Mouse (Mus musculus) 416B (cell line): ENCODE results near the gene Gm13271.
"Not testable (repeated sequence)": the region's sequence is repeated elsewhere in the genome, so short reads cannot be mapped to it uniquely, and the experiment has no call there.

ENCODE experiments used
- DNase-seq: peaks from one replicate; pipeline ENCODE4 v3.0.0; 2011; ENCODE audit warnings: low read depth

Gm13271 gene

DNA sequence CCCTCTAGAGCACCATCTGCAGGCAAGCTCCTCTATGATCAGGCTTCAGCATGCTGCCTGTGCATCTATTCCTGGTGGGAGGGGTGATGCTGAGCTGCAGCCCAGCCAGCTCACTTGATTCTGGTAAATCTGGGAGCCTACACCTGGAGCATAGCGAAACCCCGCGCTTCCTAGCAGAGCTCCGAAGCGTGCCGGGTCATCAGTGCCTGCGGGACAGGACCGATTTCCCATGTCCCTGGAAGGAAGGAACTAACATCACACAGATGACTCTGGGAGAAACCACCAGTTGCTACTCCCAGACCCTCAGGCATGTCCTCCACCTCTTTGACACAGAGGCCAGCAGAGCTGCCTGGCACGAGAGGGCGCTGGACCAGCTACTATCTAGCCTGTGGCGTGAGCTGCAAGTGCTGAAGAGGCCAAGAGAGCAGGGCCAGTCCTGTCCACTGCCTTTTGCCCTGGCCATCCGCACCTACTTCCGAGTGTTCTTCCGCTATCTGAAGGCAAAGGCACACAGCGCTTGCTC, at the start of gene Gm13271:
Gene Gm13271, plus strand, starts transcription at position 51 of the 523 bp plus-strand sequence.
- DNase-seq: not testable (repeated sequence)

DNA sequence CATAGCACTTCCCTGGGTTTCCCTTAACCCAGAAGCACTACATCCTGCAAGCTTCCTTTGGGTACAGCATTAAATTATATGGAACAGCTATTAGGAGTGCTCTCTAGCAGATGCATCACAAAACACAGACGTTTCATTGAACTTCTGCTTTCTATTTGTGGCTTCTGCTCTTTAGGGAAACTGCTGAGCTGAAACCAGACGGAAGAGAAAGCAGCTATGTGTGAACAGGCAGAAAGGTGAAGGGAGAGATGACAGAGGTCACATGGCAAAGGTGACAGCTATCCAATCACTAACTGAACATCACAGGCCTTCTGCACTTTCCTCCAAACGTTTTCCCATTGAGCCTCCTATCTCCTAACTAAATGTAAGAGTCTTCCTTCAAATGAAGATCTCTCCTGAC, 48.7 kb upstream of the Gm13271 start:
- DNase-seq: no peak

DNA sequence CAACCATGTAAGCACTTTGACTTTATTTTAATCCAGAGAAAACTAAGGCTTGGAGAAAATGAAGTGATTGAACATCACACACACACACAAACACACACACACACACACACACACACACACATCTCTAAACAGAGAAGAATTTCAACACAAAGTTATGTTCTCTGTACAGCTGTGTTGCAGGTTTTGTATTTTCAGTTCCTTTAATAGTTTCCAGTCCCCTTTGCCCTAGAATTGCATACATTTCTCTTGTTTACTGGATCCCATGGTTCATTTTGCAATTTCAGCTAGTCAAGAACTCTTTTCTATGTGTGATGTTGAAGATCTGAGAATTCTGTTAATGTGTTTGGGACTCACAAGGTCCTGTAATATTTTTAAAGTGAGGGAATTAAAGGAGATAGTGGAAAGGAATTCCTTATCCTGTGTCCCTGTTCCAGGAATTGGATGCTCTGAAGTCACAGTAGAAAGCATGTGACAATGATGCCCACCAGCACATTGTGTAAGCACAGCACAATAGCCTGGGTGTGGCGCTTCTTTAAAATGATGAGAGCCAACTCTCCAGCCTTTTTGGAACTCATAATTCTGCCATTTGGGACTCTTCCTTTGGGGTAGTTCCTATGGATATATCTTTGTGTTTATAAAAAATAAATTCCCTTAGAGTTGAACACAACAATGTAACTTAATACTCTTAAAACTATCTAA, 47.4 kb upstream of the Gm13271 start:
- no peak for DNase-seq

DNA sequence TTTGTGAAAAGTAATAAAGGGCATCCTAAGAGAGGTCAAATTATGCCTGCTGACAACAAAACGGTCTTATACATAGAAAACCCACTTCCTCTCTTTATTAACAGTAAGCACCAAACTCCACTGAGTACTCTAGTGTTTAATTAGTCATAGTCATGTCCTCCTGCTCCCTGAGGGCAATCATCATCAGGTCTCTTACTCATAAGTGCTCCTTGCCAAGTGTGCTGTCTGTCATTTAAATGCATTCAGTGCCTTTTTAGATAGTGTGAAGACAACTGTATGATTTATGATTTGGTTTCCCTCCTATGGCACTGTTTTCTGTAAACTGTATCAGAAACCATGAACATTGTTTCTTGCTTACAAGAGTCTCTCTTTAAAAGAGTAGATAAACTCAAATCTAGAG, 40.4 kb upstream of the Gm13271 start:
- DNase-seq: peak; percentile 59

DNA sequence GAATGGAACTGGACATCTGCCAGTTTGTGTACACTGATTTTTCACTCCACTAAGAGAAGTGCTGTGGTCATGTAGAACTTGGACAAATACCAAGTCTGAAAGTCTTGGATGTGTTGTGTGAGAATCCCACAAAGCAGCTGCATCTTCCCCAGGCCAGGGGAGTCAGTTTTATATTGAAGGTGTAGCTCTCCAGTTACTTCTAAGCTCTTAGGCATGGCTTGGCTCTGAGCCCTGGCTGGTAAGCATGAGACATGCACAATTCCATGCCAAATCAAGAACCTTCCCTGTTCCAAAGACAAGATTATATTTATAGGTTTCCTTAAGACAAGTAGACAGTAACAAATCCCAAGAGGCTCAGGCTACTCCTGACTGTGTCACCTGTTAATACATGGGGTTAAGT, 39.6 kb upstream of the Gm13271 start:
- DNase-seq: no peak

DNA sequence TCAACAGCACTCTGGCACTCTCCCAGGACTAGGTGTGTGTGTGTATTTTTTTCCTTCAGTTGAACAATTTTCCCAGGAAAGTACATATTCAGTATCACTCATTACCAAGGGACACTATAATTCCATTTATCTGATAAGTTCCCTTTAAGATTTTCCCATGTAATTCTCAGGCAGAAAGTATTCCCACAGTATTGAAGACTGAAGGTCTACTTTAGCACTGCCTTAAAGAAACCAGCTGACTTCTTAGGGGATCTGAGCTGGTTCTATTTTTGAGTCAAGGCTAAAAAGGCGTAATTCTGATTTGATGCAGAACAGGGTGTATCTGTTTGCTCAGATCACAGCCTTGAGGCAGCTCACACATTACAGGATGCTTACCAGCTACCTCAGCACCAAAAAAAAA, 36.0 kb upstream of the Gm13271 start:
- DNase-seq: no peak

DNA sequence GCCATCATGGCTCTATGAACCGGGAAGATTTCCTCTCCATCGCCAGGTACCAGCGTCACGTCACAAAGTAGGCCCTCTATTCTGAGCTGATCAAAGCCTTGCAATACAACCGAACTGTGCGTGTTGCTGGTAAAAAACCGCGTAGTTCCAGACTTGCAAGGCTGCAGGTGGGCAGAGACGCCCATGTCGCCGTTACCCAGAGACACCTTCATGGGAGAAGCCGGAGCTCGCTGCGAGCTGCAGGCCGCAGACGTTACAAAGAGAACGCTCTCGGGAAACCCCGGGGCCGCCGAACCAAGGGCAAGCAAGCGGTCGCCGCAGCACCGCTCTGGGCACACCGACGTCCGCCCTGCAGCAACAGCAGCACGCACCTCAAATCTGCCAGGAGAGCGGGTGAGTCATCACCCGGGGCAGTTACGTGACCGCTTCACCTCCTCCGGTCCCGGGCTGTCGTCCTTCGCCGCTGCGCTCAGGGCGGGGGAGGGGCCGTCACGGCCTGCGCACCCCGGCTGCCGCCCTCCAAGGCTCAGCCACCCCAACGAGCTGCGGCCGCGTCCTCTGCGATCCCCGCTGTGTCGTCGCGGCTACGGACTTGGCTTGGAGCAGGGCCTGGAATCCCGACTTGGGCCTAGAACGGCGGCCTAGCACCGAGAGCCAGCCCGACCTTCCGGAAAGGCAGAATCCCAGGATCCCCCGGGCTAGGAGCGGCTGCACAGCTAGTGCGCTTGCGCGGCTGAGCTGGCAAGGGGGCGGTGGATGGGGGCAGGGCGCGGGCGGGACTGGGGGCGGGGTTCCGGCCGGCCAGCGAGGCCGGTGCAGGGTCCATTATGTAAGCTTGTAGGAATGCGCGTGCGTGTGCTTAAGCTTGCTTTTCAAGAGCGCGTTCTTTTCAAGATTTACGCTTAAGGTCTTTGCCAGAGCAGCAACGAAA, 32.6 kb upstream of the Gm13271 start, which contains the start of the genes Gm26566 and Klhl9:
Gene Gm26566, plus strand, starts transcription at position 15 of the 931 bp plus-strand sequence.
Gene Klhl9, minus strand, starts transcription at position 675 of the 931 bp plus-strand sequence.
- DNase-seq: peak; percentile 95

DNA sequence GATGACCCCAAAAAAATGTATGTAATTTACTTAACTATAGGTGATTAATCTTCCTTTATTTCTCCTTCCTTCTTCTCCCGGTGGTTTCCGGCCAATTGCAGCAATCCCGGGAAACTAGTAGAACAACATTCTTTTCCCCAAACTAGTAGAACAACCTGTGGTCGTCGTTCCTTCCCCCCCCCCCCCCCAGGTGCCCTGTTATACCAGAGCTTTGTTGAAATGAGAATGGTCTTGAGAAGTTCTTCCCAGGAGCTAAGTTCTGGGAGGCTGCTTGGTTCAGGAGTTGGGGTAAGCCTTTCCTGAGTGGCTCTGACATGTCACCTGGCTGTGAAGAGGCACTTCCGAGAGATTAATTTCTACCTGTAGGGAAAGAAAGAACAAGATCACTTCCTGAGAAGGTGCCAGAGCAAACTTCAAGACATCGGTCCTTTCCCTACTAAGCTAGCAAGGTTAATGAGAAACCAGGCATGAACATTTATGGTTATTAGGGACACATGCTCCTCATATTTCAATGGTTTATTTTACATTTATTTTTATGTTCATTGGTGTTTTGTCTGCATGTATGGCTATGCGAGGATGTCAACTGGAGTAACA, 31.1 kb upstream of the Gm13271 start:
- no peak for DNase-seq

DNA sequence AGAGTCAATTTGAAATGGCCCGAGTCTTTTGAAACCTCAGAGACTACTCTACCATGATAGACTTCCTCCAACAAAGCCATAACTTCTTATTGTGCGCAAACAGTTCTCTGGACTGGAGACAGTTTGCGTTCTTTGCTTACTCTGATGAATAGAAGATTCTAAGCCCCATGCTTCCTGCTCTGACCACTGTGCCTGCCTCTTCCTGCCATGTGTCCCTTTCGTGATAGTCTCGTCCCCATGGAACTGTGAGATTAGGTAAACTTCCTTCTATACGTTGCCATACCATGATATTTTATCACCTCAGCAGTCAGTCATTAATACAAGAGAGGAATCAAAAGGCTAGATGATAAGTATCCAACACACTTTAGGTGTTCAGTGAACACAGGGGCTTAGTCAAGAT, 27.9 kb upstream of the Gm13271 start:
- peak; percentile 70 for DNase-seq

DNA sequence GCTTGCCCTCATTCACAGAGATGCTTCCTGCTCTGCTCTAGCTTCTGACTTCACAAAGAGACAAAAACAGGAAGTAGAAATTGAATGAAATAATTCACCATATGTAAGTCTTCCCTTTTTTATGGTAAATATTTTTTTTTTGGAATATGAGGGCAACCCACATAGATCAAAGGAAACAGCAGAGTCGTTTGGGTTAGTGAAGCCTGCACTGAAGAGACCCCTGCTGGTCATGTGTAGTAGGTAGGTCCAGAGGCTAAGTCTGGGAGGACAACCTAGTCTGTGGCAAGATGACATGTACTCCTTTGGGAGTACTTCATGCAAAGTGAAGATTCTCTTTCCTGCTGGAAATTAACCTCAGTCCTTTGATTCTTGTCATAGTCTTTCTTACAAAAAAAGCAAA, 27.3 kb upstream of the Gm13271 start:
- peak; percentile 82 for DNase-seq

DNA sequence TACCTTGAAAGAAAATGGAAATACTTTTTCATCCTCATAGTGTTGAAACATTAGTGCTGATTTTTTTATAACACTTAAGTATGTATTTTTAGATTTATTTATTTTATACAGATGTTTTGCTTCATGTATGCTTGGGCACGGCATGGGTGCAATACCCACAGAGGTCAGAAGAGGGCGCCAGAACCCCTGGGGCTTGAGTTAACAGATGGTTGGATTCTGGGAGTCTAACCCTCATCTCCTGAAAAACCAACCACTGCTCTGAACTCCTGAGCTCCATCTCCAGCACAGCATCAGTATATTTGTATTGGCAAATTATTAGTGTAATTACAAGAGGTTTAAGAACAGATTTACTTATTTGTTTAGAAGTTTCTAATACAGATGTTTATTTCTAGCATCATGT, 16.2 kb upstream of the Gm13271 start:
- peak; percentile 76 for DNase-seq

DNA sequence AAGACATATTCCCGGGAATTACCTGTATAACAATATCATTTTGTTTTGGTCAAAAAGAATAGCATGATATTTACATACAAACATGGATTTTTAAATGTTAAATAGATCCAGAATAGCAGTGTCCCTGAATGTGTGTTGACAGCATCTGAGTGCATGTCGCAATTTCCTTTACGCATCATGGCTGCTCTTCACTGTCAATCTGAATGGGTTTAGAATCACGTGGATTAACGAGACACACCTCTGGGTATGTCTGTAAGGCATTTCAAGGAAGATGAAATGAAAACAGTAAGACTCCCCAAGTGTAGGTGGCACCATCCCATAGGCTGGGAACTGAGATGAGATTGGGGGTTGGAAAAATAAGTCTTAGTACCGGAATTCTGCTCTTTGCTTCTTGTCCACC, 15.6 kb upstream of the Gm13271 start:
- peak; percentile 65 for DNase-seq

DNA sequence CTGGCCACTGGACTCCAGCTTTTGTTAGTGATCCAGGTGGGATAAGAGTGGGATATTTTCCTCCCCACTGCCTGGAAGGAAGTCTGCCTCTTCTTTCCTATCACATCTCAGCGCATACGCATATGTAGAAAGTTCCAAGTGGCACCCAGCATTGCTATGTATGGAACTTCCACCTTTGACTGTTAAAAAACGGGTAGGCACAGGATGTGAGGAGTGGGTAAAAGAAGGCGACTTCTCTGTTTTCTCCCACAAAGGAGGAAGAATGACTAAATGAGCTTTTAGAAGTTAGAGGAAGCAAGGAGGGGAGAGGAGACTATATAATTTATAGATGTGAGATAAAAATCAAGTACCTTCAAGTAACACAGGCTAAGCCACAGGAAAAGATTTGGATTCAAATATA, 13.2 kb upstream of the Gm13271 start:
- DNase-seq: no peak

DNA sequence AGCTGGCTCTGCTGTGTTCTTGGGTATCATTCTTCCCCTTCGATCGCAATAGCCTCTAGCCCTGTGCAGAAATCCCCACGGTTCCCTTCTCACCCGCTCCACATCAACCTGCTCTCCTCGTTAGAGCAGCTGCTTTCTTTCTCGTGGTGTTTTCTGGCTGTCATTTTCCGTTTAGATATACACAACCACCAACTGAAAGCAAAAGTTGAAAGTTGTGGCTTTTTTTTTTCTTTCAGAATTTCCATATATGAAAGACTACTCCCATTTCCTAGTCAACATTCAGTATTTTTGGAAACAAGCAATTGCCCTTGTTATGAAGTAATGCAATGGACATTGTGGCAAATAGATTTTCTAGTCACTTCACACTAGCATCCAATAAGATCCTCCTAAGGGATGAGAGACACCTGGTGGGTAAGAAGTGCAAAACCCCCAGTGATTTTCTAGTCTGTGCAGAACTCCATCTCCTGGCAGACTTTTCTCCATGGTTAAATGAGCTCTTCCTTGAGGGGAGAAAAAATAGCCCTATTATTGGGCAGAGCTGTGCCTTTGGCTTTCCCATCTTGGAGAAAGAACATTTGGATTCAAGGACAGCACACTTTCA, 11.8 kb upstream of the Gm13271 start:
- DNase-seq: peak; percentile 52

DNA sequence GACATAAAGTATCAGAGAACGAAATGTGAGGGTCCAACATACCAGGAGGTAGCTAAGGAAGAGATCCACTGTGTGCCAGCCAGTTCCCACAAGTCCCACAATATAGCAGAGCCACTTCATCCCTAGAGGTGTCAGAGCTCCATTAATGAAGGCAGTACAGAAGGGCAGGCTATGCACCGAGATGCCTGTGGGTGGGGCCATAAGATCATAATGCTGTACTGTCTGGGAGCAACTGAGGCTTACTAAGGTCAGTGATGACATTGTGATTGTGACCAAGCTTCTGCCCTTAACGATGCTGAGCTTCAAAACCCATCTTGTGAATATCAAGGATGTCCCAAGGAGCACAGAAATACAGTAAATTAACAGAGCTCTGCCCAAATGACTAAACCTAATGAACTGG, 10.5 kb upstream of the Gm13271 start:
- peak; percentile 57 for DNase-seq

DNA sequence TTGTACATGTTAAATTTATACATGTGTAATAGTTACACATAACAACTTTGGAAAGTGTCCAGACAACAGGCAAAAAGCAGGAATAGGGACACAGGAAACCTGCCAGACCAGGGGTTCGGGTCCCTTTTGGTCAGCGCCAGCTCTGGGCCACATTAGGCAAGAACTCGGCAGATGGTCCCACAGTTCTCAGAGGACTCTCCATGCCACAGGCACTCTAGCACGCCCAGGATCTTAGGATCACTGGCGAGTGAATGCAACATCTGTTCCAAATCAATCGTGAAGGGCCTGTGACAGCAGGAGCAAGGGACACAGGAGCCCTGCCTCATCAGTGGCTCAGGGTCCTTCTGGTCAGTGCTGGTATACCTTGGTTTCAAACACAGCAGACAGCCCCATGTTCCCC, 4.7 kb upstream of the Gm13271 start:
- no peak for DNase-seq

DNA sequence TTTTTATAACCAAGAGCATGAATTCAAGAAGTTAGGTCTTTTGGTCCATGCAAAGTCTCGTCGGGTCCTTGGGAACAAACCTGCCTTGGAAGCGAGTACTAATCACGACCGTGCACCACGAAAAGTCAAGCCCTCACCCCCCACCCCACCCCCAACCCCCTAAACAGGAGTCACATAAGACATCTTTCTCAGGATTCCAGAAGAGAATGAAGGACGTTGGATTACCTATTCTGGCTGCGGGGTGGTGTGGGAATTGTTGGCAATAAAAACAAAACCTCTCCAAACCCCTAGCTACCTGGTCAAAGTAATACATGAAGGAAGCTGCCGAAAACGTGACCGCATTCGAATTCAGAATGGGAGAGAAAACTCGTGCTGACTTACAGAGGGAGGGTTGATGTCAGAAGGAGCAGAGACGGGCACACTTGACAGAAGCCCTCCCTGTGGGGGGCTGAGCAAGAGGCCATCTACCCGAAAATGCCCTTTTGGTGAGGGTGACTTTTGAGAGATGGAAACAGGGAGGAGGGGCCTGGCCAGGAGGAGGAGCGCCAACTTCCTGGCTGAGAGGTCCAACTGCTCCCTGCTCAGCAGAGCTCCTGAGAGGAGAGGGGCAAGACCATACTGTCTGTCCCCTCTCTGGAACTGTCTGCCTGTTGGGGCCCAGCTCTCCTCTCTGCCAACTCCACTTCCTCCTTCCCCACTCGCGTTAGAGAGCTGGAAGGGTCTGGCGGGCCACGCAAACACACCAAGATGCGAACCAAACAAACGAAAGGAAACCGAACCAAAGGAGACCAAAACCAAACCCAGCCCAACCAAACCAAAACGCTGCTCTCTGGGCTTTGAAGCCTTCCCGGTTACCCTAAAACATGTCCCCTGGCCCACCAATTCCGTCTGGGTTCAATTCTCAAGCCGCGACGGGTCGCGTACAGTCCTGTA, 2.2 kb downstream of the Gm13271 start:
- DNase-seq: peak; percentile 55

DNA sequence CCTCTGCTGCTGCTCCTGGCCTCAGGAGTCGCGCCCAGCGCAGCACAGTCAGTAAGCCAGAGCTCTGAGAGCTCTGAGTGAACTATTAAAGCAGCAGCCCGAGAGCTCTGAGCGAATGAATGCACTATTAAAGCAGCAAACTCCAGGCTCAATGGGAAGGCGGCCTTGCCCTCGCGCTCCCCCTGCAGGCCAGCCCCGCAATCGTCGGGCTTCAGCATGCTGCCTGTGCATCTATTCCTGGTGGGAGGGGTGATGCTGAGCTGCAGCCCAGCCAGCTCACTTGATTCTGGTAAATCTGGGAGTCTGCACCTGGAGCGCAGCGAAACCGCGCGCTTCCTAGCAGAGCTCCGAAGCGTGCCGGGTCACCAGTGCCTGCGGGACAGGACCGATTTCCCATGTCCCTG, 3.0 kb downstream of the Gm13271 start:
- peak; percentile 89 for DNase-seq

DNA sequence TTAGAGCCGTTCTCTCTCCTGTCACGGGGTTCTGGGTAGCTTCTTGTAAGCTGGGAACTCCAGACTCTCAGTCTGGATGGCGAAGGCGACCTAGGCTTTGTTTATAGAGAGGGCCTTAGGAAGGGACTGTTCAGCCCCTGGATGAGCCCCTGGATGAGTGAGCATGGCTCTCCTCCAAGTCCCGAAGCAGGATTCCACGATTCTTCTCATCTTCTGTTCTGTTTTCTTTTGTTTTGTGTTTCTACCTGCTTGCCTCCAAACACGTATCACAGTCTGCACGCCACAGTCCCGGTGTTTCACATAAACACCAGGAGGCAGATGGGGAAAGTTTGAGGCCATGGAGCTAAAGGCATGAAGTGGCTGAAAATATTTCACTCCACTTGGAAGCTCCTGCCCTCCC, 4.1 kb downstream of the Gm13271 start:
- DNase-seq: not testable (repeated sequence)

DNA sequence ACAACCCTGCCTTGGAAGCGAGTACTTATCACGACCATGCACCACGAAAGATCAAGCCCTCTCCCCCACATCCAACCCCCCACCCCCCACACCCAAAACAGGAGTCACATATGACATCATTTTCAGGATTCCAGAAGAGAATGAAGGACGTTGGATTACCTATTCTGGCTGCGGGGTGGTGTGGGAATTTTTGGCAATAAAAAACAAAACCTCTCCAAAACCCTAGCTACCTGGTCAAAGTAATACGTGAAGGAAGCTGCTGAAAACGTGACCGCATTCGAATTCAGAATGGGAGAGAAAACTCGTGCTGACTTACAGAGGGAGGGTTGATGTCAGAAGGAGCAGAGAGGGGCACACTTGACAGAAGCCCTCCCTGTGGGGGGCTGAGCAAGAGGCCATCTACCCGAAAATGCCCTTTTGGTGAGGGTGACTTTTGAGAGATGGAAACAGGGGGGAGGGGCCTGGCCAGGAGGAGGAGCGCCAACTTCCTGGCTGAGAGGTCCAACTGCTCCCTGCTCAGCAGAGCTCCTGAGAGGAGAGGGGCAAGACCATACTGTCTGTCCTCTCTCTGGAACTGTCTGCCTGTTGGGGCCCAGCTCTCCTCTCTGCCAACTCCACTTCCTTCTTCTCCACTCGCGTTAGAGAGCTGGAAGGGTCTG, 5.1 kb downstream of the Gm13271 start, which contains the start of gene Gm13283:
Gene Gm13283, plus strand, starts transcription at position 510 of the 659 bp plus-strand sequence.
- DNase-seq: peak; percentile 67
